Mouse (Mus musculus) monocyte, adult 2 months (primary cell): ENCODE results near the gene Rasal3.

Experiments
- DNase-seq, 2 experiments: peaks; one replicate each; pipeline ENCODE4 v3.0.0; 2022; ENCODE audit warnings: low spot score in 2 of 2, low read depth in 1 of 2

Rasal3 gene

GRCm38 (mm10) chr17:32389101-32389659 lies 14.2 kb downstream of the Rasal3 start, which contains the start of gene Wiz:
Gene Wiz, minus strand, starts transcription at chr17:32389439.
- DNase-seq = peak; percentile 72 to 79

GRCm38 (mm10) chr17:32388370-32389100 lies 14.8 kb downstream of the Rasal3 start:
- no peak for DNase-seq

- no peak for DNase-seq
These were observed 15.4 kb downstream of the Rasal3 start for GRCm38 (mm10) chr17:32387986-32388369.

GRCm38 (mm10) chr17:32386659-32387432 lies 16.5 kb downstream of the Rasal3 start:
- DNase-seq = no peak

- DNase-seq = no peak
These were observed 19.7 kb downstream of the Rasal3 start for GRCm38 (mm10) chr17:32383661-32384060.

- no peak for DNase-seq
These were observed 20.8 kb downstream of the Rasal3 start for GRCm38 (mm10) chr17:32382576-32382975.

- DNase-seq = no peak
These were observed 24.6 kb downstream of the Rasal3 start for GRCm38 (mm10) chr17:32378786-32379185.

GRCm38 (mm10) chr17:32377137-32377536 lies 26.2 kb downstream of the Rasal3 start:
- no peak for DNase-seq

GRCm38 (mm10) chr17:32376475-32376874 lies 26.9 kb downstream of the Rasal3 start:
- no peak for DNase-seq

GRCm38 (mm10) chr17:32368991-32369578 lies 34.3 kb downstream of the Rasal3 start:
- no peak for DNase-seq

GRCm38 (mm10) chr17:32367706-32368105 lies 35.7 kb downstream of the Rasal3 start:
- DNase-seq = no peak

GRCm38 (mm10) chr17:32365296-32365695 lies 38.1 kb downstream of the Rasal3 start:
- no peak for DNase-seq

GRCm38 (mm10) chr17:32364850-32365249 lies 38.5 kb downstream of the Rasal3 start:
- no peak for DNase-seq

- DNase-seq = peak; percentile 52 to 61
These were observed 39.1 kb downstream of the Rasal3 start for GRCm38 (mm10) chr17:32364331-32364730.

GRCm38 (mm10) chr17:32363821-32364301 lies 39.5 kb downstream of the Rasal3 start:
- no peak for DNase-seq

GRCm38 (mm10) chr17:32362686-32363085 lies 40.7 kb downstream of the Rasal3 start:
- DNase-seq = no peak

- no peak for DNase-seq
These were observed 43.5 kb downstream of the Rasal3 start for GRCm38 (mm10) chr17:32359928-32360327.

- DNase-seq = no peak
These were observed 44.4 kb downstream of the Rasal3 start for GRCm38 (mm10) chr17:32358943-32359340.

GRCm38 (mm10) chr17:32358192-32358942 lies 45.0 kb downstream of the Rasal3 start:
- no peak for DNase-seq
